Mouse (Mus musculus) erythroblast, embryonic 14.5 days (primary cell): ENCODE results near the gene Slc44a5.

ENCODE experiments used
- GATA1 ChIP-seq: IDR thresholded peaks from 2 replicates; pipeline ENCODE4 v1.6.1; 2012; ENCODE audit warnings: low read length, inconsistent platforms, mixed read lengths
- TAL1 ChIP-seq: IDR thresholded peaks from 3 replicates; pipeline ENCODE4 v1.6.1; 2012; ENCODE audit warnings: low read length, inconsistent platforms, mixed read lengths

GRCm38 (mm10) chr3:154173556-154173955 lies 200.3 kb downstream of the Slc44a5 start:
- TF ChIP-seq GATA1 (no peak), TAL1 (no peak)
